In genomic region chr7:16739056-16739604, GRCm38 (mm10) we compare ENCODE assay signal across 8 mouse cellular contexts. TPM values are rescaled to one million over a fixed set of nuclear protein-coding genes. Genes with fewer than 3 reads are reported as not detected.
A peak's percentile ranks its signal among the peaks of the same experiment; 100 is the strongest.
DNase-seq lines count a peak whose midpoint lies in the region; ATAC-seq and TF ChIP-seq lines count a peak whose summit lies in the region.
"Had no signal": no experiment of that assay in that cellular context is flagged by ENCODE, and none has a peak within 500 bp of the region (broad histone marks: within the 10 kb centered on the region; RNA-seq: fewer than 3 reads in every experiment).

No protein-coding gene starts in this region.

- peaks cover 6% of the 10 kb centered on the region for H3K36me3 ChIP-seq in embryonic facial prominence, embryonic 14.5 days (ENCODE audit: control insufficient read depth, insufficient read depth, low read length)
- peaks cover 12% of the 10 kb centered on the region for H3K36me3 ChIP-seq in neural tube, embryonic 12.5 days

- no peak for DNase-seq in left cerebral cortex, adult 2 months (ENCODE audit: extremely low spot score in 1 of 2, low spot score in 2 of 2)
- no peak for DNase-seq in left cerebral cortex, adult 8-10 months (ENCODE audit: low spot score in 2 of 2)
- DNase-seq in embryonic facial prominence, embryonic 14.5 days (ENCODE audit: low spot score) = no peak
- DNase-seq in induced T-regulatory cell, adult 2 months (ENCODE audit: low read depth) = peak; percentile 21
- no peak for DNase-seq in left cerebral cortex, postnatal 4 days

- TF ChIP-seq CTCF in left cerebral cortex, adult 2 months (IDR thresholded peaks at IDR 0.05) = no peak

- intact Hi-C loops in left cerebral cortex, adult 2 months (cut with DNase I) = no loop called here
- intact Hi-C loops in left cerebral cortex, postnatal 4 days (cut with DNase I) = no loop called here

- H3K9me3 ChIP-seq in embryonic facial prominence, embryonic 14.5 days (ENCODE audit: control insufficient read depth, low read length) = no peaks in the 10 kb centered on the region
- no peaks in the 10 kb centered on the region for H3K9me3 ChIP-seq in neural tube, embryonic 12.5 days

- peaks cover 10% of the 10 kb centered on the region; the same call in 1 of the 2 replicates for H3K4me1 ChIP-seq in embryonic facial prominence, embryonic 14.5 days (ENCODE audit: control insufficient read depth, insufficient read depth, low read length)
- H3K4me1 ChIP-seq in neural tube, embryonic 12.5 days = peaks cover 13% of the 10 kb centered on the region

- H3K27ac ChIP-seq in left cerebral cortex, adult 2 months = peak overlapping the region; percentile 75; the same call in 1 of the 2 replicates
- no peak overlapping the region for H3K27ac ChIP-seq in embryonic facial prominence, embryonic 14.5 days (replicated peaks; ENCODE audit: low read depth, low read length)
- H3K27ac ChIP-seq in neural tube, embryonic 12.5 days = no peak overlapping the region

- H3K4me3 ChIP-seq in left cerebral cortex, adult 2 months = peak overlapping the region; percentile 84
- H3K4me3 ChIP-seq in embryonic facial prominence, embryonic 14.5 days (ENCODE audit: low read depth, low read length) = peak overlapping the region; percentile 75
- peak overlapping the region; percentile 79 for H3K4me3 ChIP-seq in neural tube, embryonic 12.5 days

- WGBS in embryonic facial prominence, embryonic 14.5 days = 44% methylated on average over 10 of the region's 10 CpGs
- 57% methylated on average over 10 of the region's 10 CpGs for WGBS in neural tube, embryonic 12.5 days

- peak overlapping the region; percentile 76 for H3K4me2 ChIP-seq in embryonic facial prominence, embryonic 14.5 days (ENCODE audit: low read depth, low read length)
- peak overlapping the region; percentile 89 for H3K4me2 ChIP-seq in neural tube, embryonic 12.5 days (replicated peaks)

- H3K27me3 ChIP-seq in embryonic facial prominence, embryonic 14.5 days (replicated peaks; ENCODE audit: control insufficient read depth, insufficient read depth, low read length) = no peaks in the 10 kb centered on the region
- H3K27me3 ChIP-seq in neural tube, embryonic 12.5 days (replicated peaks) = no peaks in the 10 kb centered on the region

- peak overlapping the region; percentile 80 for H3K9ac ChIP-seq in embryonic facial prominence, embryonic 14.5 days (ENCODE audit: low read depth, low read length)
- H3K9ac ChIP-seq in neural tube, embryonic 12.5 days = peak overlapping the region; percentile 87

- no peak for ATAC-seq in embryonic facial prominence, embryonic 14.5 days (ENCODE audit: low read depth)
- ATAC-seq in neural tube, embryonic 12.5 days (ENCODE audit: low FRiP score, low read depth) = 0 out of 2 replicates have a peak, but pooled peaks have one; percentile 2
- no peak for ATAC-seq in granulocyte monocyte progenitor cell, adult 5-6 weeks (replicated peaks; ENCODE audit: poor library complexity, severe bottlenecking)

RNA-seq across cellular contexts. Expression of gene Ap2s1, which starts 0.9 kb away (rescaled TPM):
- 100 to 1,000 TPM; 248 to 254 TPM for total RNA-seq in left cerebral cortex, adult 2 months (2021)
- total RNA-seq in left cerebral cortex, adult 8-10 months (2022) = 100 to 1,000 TPM; 244 to 255 (median 248) TPM
- 278 and 286 TPM in 2 replicates for polyA plus RNA-seq in embryonic facial prominence, embryonic 14.5 days (2014; fragmentation: Nextera tagmentation; extraction: Ambion mirVana)
- 286 and 298 TPM in 2 replicates for polyA plus RNA-seq in neural tube, embryonic 12.5 days (2016; fragmentation: Nextera tagmentation; extraction: Ambion mirVana)
- 100 to 1,000 TPM; 317 TPM for total RNA-seq in left cerebral cortex, postnatal 4 days (2021)
- 141 and 168 TPM in 2 replicates for total RNA-seq in granulocyte monocyte progenitor cell, adult 5-6 weeks (2014; fragmentation: Nextera tagmentation)
- 102 and 128 TPM in 2 replicates for total RNA-seq in granulocyte monocyte progenitor cell, adult 5-6 weeks (2017)

RNA-seq across cellular contexts. Expression of gene Ceacam9, which starts 17.4 kb away (rescaled TPM):
- total RNA-seq in left cerebral cortex, adult 2 months (2021) = under 1 TPM; 0.32 to 0.33 TPM
- under 1 TPM in 2 of 4 experiments, not detected in 2; 0.23 to 0.28 TPM for total RNA-seq in left cerebral cortex, adult 8-10 months (2022)
- not detected in 2 replicates for polyA plus RNA-seq in embryonic facial prominence, embryonic 14.5 days (2014; fragmentation: Nextera tagmentation; extraction: Ambion mirVana)
- not detected in 2 replicates for polyA plus RNA-seq in neural tube, embryonic 12.5 days (2016; fragmentation: Nextera tagmentation; extraction: Ambion mirVana)
- total RNA-seq in left cerebral cortex, postnatal 4 days (2021) = not detected
- total RNA-seq in granulocyte monocyte progenitor cell, adult 5-6 weeks (2014; fragmentation: Nextera tagmentation) = not detected in 2 replicates
- total RNA-seq in granulocyte monocyte progenitor cell, adult 5-6 weeks (2017) = not detected in 2 replicates
- total RNA-seq: monocyte, adult 5-6 weeks had no signal

RNA-seq across cellular contexts. Expression of gene Slc1a5, which starts 42.0 kb away (rescaled TPM):
- total RNA-seq in left cerebral cortex, adult 2 months (2021) = 1 to 10 TPM; 3.2 to 6.2 TPM
- total RNA-seq in left cerebral cortex, adult 8-10 months (2022) = 1 to 10 TPM; 4.3 to 7.4 (median 7.0) TPM
- 26.5 and 27.5 TPM in 2 replicates for polyA plus RNA-seq in embryonic facial prominence, embryonic 14.5 days (2014; fragmentation: Nextera tagmentation; extraction: Ambion mirVana)
- polyA plus RNA-seq in neural tube, embryonic 12.5 days (2016; fragmentation: Nextera tagmentation; extraction: Ambion mirVana) = 17.8 and 18.9 TPM in 2 replicates
- total RNA-seq in left cerebral cortex, postnatal 4 days (2021) = 1 to 10 TPM; 8.8 TPM
- 110 and 118 TPM in 2 replicates for total RNA-seq in granulocyte monocyte progenitor cell, adult 5-6 weeks (2014; fragmentation: Nextera tagmentation)
- total RNA-seq in granulocyte monocyte progenitor cell, adult 5-6 weeks (2017) = 46.4 and 47.2 TPM in 2 replicates

Comparison
In these comparisons a context has a peak if more than half of its experiments do, and no peak if none do; other contexts are left out.
1. RNA of gene Slc1a5, which starts 42.0 kb away (total RNA-seq): 46.4 to 118 TPM in granulocyte monocyte progenitor cell, adult 5-6 weeks; 8.8 TPM in left cerebral cortex, postnatal 4 days, 4.3 to 7.4 TPM in left cerebral cortex, adult 8-10 months and 3.2 to 6.2 TPM in left cerebral cortex, adult 2 months; every median in the first group is over 4 times any median in the second.
2. Peak in every context shown above with its lines, with median percentiles within 50 percentile points of each other: H3K4me3 ChIP-seq.